Mouse (Mus musculus): ENCODE measurements around the gene Spryd7.

GRCm38 (mm10) chr14:61518659-61519480, 37.8 kb downstream of the Spryd7 start:
- TF ChIP-seq CTCF (IDR thresholded peaks at IDR 0.05; ENCODE audit: borderline replicate concordance, insufficient read depth, low read depth, low read length) = no peak
- no peak for TF ChIP-seq POLR2A (IDR thresholded peaks at IDR 0.05; ENCODE audit: borderline replicate concordance, insufficient read depth, low read length)
